21 mouse cellular contexts compared by ENCODE assay signal in the genomic region with DNA sequence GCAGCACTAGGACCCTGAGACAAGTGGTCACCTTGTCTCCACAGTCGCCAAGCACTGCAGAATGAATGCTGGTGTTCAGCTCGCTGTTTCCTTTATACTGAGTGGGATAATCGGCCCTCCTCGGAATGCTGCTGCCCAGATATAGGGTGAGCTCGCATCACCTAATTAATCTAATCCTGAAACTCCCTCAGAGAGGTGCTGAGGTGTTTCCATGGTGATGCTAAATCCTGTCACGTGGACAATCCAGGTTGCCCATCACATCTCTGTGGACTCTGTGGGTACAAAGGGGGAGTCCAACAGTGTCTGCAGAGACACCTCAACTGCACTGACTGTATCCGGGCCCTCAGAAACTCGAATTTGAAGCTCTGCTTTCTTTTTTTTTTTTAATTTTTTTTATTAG. TPM values are rescaled to one million over a fixed set of nuclear protein-coding genes. Genes with fewer than 3 reads are reported as not detected.
A peak's percentile ranks its signal among the peaks of the same experiment; 100 is the strongest.
DNase-seq lines count a peak whose midpoint lies in the region; ATAC-seq lines count a peak whose summit lies in the region.
"Had no signal": no experiment of that assay in that cellular context is flagged by ENCODE, and none has a peak within 500 bp of the region (broad histone marks: within the 10 kb centered on the region; RNA-seq: fewer than 3 reads in every experiment).

No protein-coding gene starts in this region.

- no peaks in the 10 kb centered on the region for H3K9me3 ChIP-seq in forebrain, embryonic 12.5 days
- no peaks in the 10 kb centered on the region for H3K9me3 ChIP-seq in forebrain, embryonic 16.5 days (ENCODE audit: control insufficient read depth, low read length)
- H3K9me3 ChIP-seq in neural tube, embryonic 15.5 days (replicated peaks), result no peaks in the 10 kb centered on the region
- no peaks in the 10 kb centered on the region for H3K9me3 ChIP-seq in midbrain, embryonic 13.5 days
- no peaks in the 10 kb centered on the region for H3K9me3 ChIP-seq in intestine, embryonic 15.5 days
- H3K9me3 ChIP-seq: embryonic facial prominence, embryonic 13.5 days; hindbrain, embryonic 15.5 days; liver, embryonic 12.5 days had no signal

- 20% methylated on average over 8 of the region's 8 CpGs for WGBS in forebrain, embryonic 12.5 days
- 20% methylated on average over 8 of the region's 8 CpGs for WGBS in forebrain, embryonic 16.5 days
- WGBS in neural tube, embryonic 15.5 days, result 60% methylated on average over 8 of the region's 8 CpGs
- whole genome bisulfite sequencing in midbrain, embryonic 13.5 days, result 20% methylated on average over 8 of the region's 8 CpGs
- 71% methylated on average over 8 of the region's 8 CpGs for WGBS in intestine, embryonic 15.5 days

- DNase-seq in neural tube, embryonic 10.5 days (ENCODE audit: extremely low spot score, low spot score), result no peak
- DNase-seq in frontal cortex, postnatal 10 days (ENCODE audit: low spot score in 2 of 2), result no peak
- DNase-seq: adrenal gland, postnatal 10 days; embryo, embryonic 11 days; heart, adult 11 months; lung, adult 18-20 months; lung, postnatal 10 days; right cerebral cortex, postnatal 4 days; thymus, postnatal 25 days had no signal

- H3K9ac ChIP-seq in forebrain, embryonic 12.5 days, result no peak overlapping the region
- H3K9ac ChIP-seq in forebrain, embryonic 16.5 days (replicated peaks; ENCODE audit: low read depth, low read length), result no peak overlapping the region
- no peak overlapping the region for H3K9ac ChIP-seq in neural tube, embryonic 15.5 days (replicated peaks)
- H3K9ac ChIP-seq in midbrain, embryonic 13.5 days (replicated peaks), result no peak overlapping the region
- no peak overlapping the region for H3K9ac ChIP-seq in intestine, embryonic 15.5 days
- H3K9ac ChIP-seq: embryonic facial prominence, embryonic 13.5 days; hindbrain, embryonic 15.5 days; limb, embryonic 12.5 days; liver, embryonic 12.5 days had no signal

- H3K4me3 ChIP-seq in forebrain, embryonic 12.5 days (replicated peaks), result no peak overlapping the region
- H3K4me3 ChIP-seq in forebrain, embryonic 16.5 days (replicated peaks; ENCODE audit: low read length), result no peak overlapping the region
- H3K4me3 ChIP-seq in neural tube, embryonic 15.5 days (replicated peaks), result no peak overlapping the region
- no peak overlapping the region for H3K4me3 ChIP-seq in midbrain, embryonic 13.5 days (replicated peaks)
- H3K4me3 ChIP-seq in intestine, embryonic 15.5 days (replicated peaks), result no peak overlapping the region
- H3K4me3 ChIP-seq: embryonic facial prominence, embryonic 13.5 days; erythroblast, embryonic 14.5 days; hindbrain, embryonic 15.5 days; limb, embryonic 12.5 days; liver, embryonic 12.5 days had no signal

- no peaks in the 10 kb centered on the region for H3K36me3 ChIP-seq in forebrain, embryonic 12.5 days (replicated peaks)
- H3K36me3 ChIP-seq in forebrain, embryonic 16.5 days (ENCODE audit: control insufficient read depth, insufficient read depth), result no peaks in the 10 kb centered on the region
- no peaks in the 10 kb centered on the region for H3K36me3 ChIP-seq in neural tube, embryonic 15.5 days
- H3K36me3 ChIP-seq in midbrain, embryonic 13.5 days, result no peaks in the 10 kb centered on the region
- no peaks in the 10 kb centered on the region for H3K36me3 ChIP-seq in intestine, embryonic 15.5 days
- H3K36me3 ChIP-seq: embryonic facial prominence, embryonic 13.5 days; hindbrain, embryonic 15.5 days; limb, embryonic 12.5 days; liver, embryonic 12.5 days had no signal

- ATAC-seq in forebrain, embryonic 12.5 days (ENCODE audit: low FRiP score), result peak; percentile 72
- no peak for ATAC-seq in forebrain, embryonic 16.5 days
- ATAC-seq in neural tube, embryonic 15.5 days (ENCODE audit: low FRiP score), result 0 out of 2 replicates have a peak, but pooled peaks have one; percentile 24
- ATAC-seq in midbrain, embryonic 13.5 days, result peak; percentile 84
- no peak for ATAC-seq in intestine, embryonic 15.5 days
- ATAC-seq: intestine, postnatal 0 days; liver, embryonic 12.5 days had no signal

- no peak overlapping the region for H3K4me2 ChIP-seq in forebrain, embryonic 12.5 days
- no peak overlapping the region for H3K4me2 ChIP-seq in forebrain, embryonic 16.5 days (ENCODE audit: low read length)
- no peak overlapping the region for H3K4me2 ChIP-seq in neural tube, embryonic 15.5 days
- no peak overlapping the region for H3K4me2 ChIP-seq in midbrain, embryonic 13.5 days (replicated peaks)
- no peak overlapping the region for H3K4me2 ChIP-seq in intestine, embryonic 15.5 days (replicated peaks)
- H3K4me2 ChIP-seq: embryonic facial prominence, embryonic 13.5 days; heart, embryonic 11.5 days; hindbrain, embryonic 15.5 days; limb, embryonic 12.5 days; liver, embryonic 12.5 days had no signal

- H3K27ac ChIP-seq in forebrain, embryonic 12.5 days, result no peak overlapping the region
- H3K27ac ChIP-seq in forebrain, embryonic 16.5 days (ENCODE audit: low read length), result no peak overlapping the region
- H3K27ac ChIP-seq in neural tube, embryonic 15.5 days (replicated peaks), result no peak overlapping the region
- H3K27ac ChIP-seq in midbrain, embryonic 13.5 days, result no peak overlapping the region
- no peak overlapping the region for H3K27ac ChIP-seq in intestine, embryonic 15.5 days
- H3K27ac ChIP-seq: embryonic facial prominence, embryonic 13.5 days; hindbrain, embryonic 15.5 days; limb, embryonic 12.5 days; liver, embryonic 12.5 days had no signal

- peaks cover 8% of the 10 kb centered on the region for H3K4me1 ChIP-seq in forebrain, embryonic 12.5 days
- H3K4me1 ChIP-seq in forebrain, embryonic 16.5 days (replicated peaks; ENCODE audit: control insufficient read depth, insufficient read depth, low read length), result peaks cover 3% of the 10 kb centered on the region
- peaks cover 2% of the 10 kb centered on the region; the same call in 1 of the 2 replicates for H3K4me1 ChIP-seq in neural tube, embryonic 15.5 days
- peaks cover 21% of the 10 kb centered on the region for H3K4me1 ChIP-seq in midbrain, embryonic 13.5 days (replicated peaks)
- H3K4me1 ChIP-seq in intestine, embryonic 15.5 days (replicated peaks), result no peaks in the 10 kb centered on the region
- H3K4me1 ChIP-seq: limb, embryonic 12.5 days; liver, embryonic 12.5 days had no signal

- 0 out of 2 replicates have a peak, but pooled peaks cover 7% of the 10 kb centered on the region for H3K27me3 ChIP-seq in forebrain, embryonic 12.5 days
- H3K27me3 ChIP-seq in forebrain, embryonic 16.5 days (replicated peaks; ENCODE audit: control insufficient read depth, insufficient read depth, low read length), result no peaks in the 10 kb centered on the region
- H3K27me3 ChIP-seq in neural tube, embryonic 15.5 days (replicated peaks), result no peaks in the 10 kb centered on the region
- H3K27me3 ChIP-seq in midbrain, embryonic 13.5 days, result no peaks in the 10 kb centered on the region
- H3K27me3 ChIP-seq in intestine, embryonic 15.5 days (replicated peaks), result no peaks in the 10 kb centered on the region
- H3K27me3 ChIP-seq: embryonic facial prominence, embryonic 13.5 days; hindbrain, embryonic 15.5 days; limb, embryonic 12.5 days; liver, embryonic 12.5 days had no signal

RNA-seq across cellular contexts. Expression of a gene that starts 27.8 kb away (rescaled TPM):
- polyA plus RNA-seq in forebrain, embryonic 12.5 days (2016; fragmentation: Nextera tagmentation; extraction: Ambion mirVana), result 24.7 and 31.5 TPM in 2 replicates
- polyA plus RNA-seq in forebrain, embryonic 16.5 days (2015; fragmentation: Nextera tagmentation; extraction: Ambion mirVana), result 29.5 and 32.1 TPM in 2 replicates
- 15.0 and 23.6 TPM in 2 replicates for polyA plus RNA-seq in neural tube, embryonic 15.5 days (2015; fragmentation: Nextera tagmentation; extraction: Ambion mirVana)
- polyA plus RNA-seq in midbrain, embryonic 13.5 days (2015; fragmentation: Nextera tagmentation; extraction: Ambion mirVana), result 26.5 and 30.4 TPM in 2 replicates
- polyA plus RNA-seq in intestine, embryonic 15.5 days (2015; fragmentation: Nextera tagmentation; extraction: Ambion mirVana), result 12.3 and 12.4 TPM in 2 replicates

RNA-seq across cellular contexts. Expression of a gene that starts 49.1 kb away (rescaled TPM):
- 837 and 844 TPM in 2 replicates for polyA plus RNA-seq in forebrain, embryonic 12.5 days (2016; fragmentation: Nextera tagmentation; extraction: Ambion mirVana)
- 782 and 855 TPM in 2 replicates for polyA plus RNA-seq in forebrain, embryonic 16.5 days (2015; fragmentation: Nextera tagmentation; extraction: Ambion mirVana)
- polyA plus RNA-seq in neural tube, embryonic 15.5 days (2015; fragmentation: Nextera tagmentation; extraction: Ambion mirVana), result 998 TPM in 2 replicates
- 826 and 844 TPM in 2 replicates for polyA plus RNA-seq in midbrain, embryonic 13.5 days (2015; fragmentation: Nextera tagmentation; extraction: Ambion mirVana)
- polyA plus RNA-seq in intestine, embryonic 15.5 days (2015; fragmentation: Nextera tagmentation; extraction: Ambion mirVana), result 1,265 and 1,398 TPM in 2 replicates

Comparison
In these comparisons a context has a peak if more than half of its experiments do, and no peak if none do; other contexts are left out.
1. ATAC-seq: peak in forebrain, embryonic 12.5 days (single experiment), neural tube, embryonic 15.5 days (single experiment) and midbrain, embryonic 13.5 days (single experiment); none in forebrain, embryonic 16.5 days (single experiment) and intestine, embryonic 15.5 days (single experiment).